Mouse (Mus musculus): ENCODE measurements around the gene Hcrtr2. TPM values are rescaled to one million over a fixed set of nuclear protein-coding genes. Genes with fewer than 3 reads are reported as not detected.

Hcrtr2 gene
- total RNA-seq, 2 experiments from 2014 or later, result not detected

DNA sequence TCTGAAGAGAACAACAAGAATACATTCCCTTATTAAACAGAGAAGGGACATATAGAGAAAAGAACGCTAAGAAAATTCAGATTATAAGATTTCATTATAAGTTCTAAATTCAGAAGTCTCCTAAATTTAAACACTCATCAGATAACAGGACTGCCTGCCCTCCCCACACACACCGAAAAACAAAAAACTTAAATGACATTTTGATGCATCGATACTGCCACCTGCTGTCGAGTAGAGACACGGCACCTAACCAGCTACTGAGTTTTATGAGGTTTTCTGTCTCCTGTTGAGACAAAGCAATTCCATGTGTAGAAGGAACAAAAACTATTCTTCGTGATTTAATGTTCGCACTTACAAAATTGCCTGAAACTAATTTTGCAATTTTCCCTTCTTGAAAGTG lies 87.0 kb downstream of the Hcrtr2 start:
- peak; percentile 68 for ATAC-seq (ENCODE audit: poor library complexity, severe bottlenecking)

DNA sequence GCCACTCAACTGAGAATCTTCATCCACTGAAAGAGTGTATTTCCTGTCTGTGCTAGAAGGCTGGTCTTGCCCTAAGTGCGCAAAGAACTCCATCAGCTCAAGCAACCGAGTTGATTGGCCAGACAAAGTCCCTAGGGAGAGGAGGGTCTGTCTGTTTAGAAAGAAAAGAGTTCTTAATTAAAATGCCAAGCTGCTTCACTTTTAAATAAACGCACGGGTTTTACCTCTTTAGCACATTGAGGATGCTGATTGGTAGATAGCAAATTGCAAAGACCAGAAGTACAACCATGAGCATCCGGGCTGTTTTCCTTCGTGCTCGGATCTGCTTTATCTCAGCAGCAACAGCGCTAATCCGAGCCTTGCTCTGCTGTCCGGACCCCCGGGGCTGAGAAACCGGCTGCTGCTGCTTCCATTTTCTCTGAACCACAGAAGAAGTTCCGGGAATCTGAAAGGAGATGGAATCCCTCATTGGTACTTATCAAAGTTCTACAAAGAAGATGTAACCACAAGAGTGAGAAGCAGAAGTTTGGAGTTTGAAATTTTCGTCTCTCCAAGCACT lies 87.6 kb downstream of the Hcrtr2 start:
- ATAC-seq (ENCODE audit: poor library complexity, severe bottlenecking), result 0 out of 2 replicates have a peak, but pooled peaks have one; percentile 16

DNA sequence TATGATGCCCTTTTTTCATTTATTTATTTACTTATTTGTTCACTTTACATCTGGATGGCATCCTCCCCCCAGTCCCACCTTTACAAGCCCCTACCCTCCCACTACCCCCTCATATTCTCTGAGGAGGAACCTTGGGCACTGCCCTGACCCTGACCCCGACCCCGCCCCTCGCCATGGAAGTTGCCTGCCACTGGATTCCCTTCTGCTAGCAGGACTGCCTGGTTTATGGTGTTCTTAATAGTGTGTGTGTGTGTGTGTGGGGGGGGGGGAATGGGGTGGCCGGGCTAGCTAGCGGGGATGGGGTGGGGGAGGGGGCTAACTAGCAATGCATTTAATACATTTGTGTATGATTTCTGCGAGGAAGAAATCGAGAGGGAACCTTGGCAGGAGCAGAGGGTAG lies 88.8 kb downstream of the Hcrtr2 start:
- ATAC-seq (ENCODE audit: poor library complexity, severe bottlenecking), result no peak

DNA sequence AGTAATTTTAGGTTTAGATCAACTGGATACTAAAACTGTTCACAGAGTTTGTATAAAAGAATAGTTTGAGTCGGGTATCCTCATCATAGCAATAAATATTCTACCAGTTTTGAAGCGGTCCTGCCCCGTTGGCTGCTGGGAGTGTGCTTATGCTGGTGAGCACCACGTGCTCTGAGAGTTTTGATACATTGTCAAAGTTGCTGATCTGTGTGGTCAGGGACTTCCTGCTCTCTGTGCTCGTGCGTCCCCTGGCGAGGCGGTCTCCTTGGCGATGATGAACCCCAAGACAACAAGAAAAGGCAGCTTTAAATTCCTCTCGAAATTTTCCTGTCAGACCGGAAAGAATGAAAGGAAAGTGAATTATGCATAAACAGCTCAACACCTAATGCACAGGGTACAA lies 93.3 kb downstream of the Hcrtr2 start:
- ATAC-seq (ENCODE audit: poor library complexity, severe bottlenecking), result no peak

DNA sequence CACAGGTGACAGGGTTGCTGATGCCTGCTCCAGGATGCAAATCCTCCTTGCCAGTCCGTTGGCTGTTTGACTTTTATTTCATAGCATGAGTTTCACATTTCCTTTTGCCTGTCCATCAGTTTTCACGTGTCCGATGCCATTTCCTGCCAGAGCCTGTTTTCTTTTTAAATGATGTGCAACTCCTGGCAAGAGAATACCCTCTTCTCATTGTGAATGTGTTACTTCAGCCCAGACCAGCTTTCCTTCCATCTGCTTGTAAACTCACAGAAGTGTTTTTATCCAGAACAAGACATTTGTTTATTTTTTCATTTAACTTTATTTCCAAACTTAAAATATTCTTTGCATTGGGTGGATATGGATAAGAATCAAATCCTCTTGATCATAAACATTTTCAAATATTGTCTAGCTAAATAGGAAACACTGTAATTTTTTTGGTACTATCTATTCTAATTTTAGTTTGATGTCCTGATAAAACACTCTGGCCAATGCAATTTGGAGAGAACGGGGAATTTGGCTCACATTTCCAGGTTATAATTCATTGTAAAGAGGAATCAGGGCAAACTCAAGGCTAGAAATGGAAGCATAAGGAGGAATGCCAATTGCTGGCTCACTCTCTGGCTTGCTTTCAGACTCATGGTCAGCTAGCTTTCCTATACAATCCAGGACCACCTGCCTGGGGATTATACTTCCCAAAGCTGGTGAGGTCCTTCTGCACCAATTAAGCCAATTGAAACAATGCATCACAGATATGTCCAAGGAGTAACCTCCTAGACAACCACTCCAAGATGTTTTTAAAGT lies 106.3 kb downstream of the Hcrtr2 start:
- no peak for ATAC-seq (ENCODE audit: poor library complexity, severe bottlenecking)

DNA sequence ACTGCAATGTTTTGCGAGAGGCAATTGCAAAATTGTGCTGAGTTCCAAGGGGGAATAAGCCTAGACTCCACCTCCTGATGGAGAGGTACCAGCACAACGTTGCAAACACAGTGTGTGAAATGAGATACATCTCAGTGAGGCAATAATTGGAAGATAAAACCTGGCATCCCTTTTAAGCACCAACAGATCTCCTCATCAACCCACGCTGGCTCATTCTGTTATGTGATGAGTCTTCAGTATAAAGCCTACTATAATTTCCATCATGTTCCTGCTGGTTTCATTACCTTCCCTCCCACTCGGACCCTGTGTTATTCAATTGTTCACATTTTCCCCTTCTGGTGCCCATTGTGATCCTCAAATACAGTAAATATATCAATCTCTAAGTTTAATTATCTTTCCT lies 109.0 kb downstream of the Hcrtr2 start:
- ATAC-seq (ENCODE audit: poor library complexity, severe bottlenecking), result no peak

DNA sequence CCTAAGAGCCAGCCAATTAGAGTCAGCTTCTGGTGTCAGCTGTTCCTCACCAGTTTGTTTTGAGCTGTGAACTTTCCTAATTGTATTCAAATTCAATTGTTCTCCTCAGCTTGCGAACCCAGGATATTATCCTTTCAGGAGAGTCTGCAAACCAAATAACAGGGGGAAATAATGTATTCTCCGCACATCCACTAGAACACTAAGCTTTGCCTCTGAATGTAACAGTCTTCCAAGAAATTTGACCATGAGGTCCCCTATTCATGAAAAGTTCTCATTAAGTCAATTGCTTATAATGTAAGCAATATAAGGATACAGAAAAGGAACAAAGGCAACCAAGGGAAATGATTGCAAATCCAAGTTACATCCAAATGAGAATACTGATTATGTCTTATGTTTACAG lies 110.1 kb downstream of the Hcrtr2 start, which contains the start of gene Gfral:
Gfral (minus strand) TSS at position 101 of the 400 bp plus-strand sequence.
- ATAC-seq (ENCODE audit: poor library complexity, severe bottlenecking), result no peak

DNA sequence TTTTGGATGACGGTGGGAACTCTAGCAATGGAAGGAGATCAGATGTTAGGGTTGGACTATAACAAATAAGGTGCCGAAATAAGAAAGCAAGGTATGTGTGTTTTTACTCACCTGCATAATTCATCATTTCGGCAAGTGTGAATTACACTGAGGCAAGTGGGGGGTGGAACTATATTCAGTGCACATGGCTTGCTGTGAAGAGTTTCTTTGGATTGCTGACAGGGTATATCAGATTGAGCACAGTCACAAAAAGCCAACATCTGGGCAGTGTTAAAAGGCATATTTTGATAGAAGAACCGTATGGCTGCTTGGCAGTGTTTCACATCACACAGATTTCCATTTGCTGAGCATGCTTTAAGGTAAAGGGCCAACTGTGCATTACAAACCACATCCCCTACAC lies 126.7 kb downstream of the Hcrtr2 start:
- no peak for ATAC-seq (ENCODE audit: poor library complexity, severe bottlenecking)

DNA sequence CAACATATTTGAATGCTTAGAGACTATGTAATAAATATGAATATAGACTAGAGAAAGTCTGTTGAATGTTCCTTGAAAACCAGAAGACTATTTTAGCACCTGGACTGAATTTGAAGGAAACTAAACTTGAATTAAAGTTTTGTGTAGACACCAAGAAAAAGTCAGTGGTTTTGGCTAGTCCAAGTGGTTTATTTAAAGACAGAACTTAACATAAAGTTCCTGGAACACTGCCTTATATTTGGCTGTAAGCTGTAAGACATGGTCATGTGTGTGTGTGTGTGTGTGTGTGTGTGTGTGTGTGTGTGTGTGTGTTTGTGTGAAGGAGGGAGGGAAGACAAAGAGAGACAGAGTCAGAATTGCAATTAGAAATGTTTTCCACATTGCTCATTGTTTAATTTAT lies 144.4 kb downstream of the Hcrtr2 start:
- no peak for ATAC-seq (ENCODE audit: poor library complexity, severe bottlenecking)

Other genes starting within 250 kb of the Hcrtr2 start
- gene Gfral, start 110.2 kb downstream of the Hcrtr2 start, total RNA-seq (2015), result not detected in 2 replicates
- not detected in 2 replicates for gene Gfral, start 110.2 kb downstream of the Hcrtr2 start, total RNA-seq (2017)
- gene Fam83b, start 243.3 kb upstream of the Hcrtr2 start, total RNA-seq (2015), result not detected in 2 replicates
- gene Fam83b, start 243.3 kb upstream of the Hcrtr2 start, total RNA-seq (2017), result not detected in 2 replicates